23 mouse cellular contexts compared by ENCODE assay signal in the genomic region with DNA sequence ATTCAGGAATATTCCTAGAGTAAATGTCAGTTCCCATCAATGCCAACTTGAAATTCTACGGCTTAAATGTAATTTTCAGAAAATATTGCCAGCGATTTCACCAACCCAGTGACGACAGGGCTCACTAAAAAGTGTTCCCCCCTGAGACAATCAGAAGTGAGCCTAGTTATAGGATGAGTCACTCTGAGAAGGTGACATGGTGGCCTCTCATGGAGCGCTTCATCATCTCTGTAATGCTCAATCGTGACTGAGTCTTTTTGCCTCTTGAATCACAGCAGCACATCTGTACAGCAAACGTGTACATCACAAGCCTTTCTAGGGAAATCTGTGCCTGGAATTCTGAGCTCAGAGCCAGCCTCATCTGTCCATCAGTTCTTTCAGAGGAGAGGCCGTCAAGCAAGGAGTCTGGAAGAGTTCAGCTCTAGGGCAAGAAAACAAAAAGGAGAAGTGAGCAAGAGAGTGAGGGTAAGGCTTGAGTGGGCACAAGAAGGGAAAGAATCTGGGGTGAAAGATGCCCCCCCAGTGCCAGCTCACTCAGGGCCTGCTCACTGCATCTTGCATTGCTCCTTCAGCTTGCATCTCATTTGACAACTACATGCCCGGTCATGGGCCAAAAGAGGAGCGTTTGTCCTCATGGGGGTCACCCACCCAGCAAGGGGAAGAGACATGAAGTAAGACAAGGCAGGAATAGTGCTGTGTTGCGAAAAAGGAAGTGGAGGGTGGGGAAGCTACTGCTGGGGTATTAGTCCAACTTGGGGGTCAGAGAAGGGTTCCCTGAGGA.
DNase-seq lines count a peak whose midpoint lies in the region; ATAC-seq and TF ChIP-seq lines count a peak whose summit lies in the region.
"Had no signal": no experiment of that assay in that cellular context is flagged by ENCODE, and none has a peak within 500 bp of the region (broad histone marks: within the 10 kb centered on the region; RNA-seq: fewer than 3 reads in every experiment).

No protein-coding gene starts in this region.

- intact Hi-C loops in heart, postnatal 14 days (cut with DNase I), result no loop called here

- H3K27me3 ChIP-seq in liver, embryonic 15.5 days, result no peaks in the 10 kb centered on the region
- H3K27me3 ChIP-seq in liver, embryonic 11.5 days (replicated peaks; ENCODE audit: control insufficient read depth, insufficient read depth, low read length), result no peaks in the 10 kb centered on the region
- no peaks in the 10 kb centered on the region for H3K27me3 ChIP-seq in CH12.LX (replicated peaks)
- H3K27me3 ChIP-seq: embryonic facial prominence, embryonic 12.5 days; forebrain, embryonic 13.5 days; lung, embryonic 15.5 days had no signal

- H3K79me2 ChIP-seq in CH12.LX (replicated peaks; ENCODE audit: control insufficient read depth, extremely low read depth, insufficient read depth, poor library complexity, severe bottlenecking) (no peaks in the 10 kb centered on the region), macrophage (ENCODE audit: inconsistent target) (no peaks in the 10 kb centered on the region)

- dilution Hi-C loops in CH12.LX (cut with MboI; ENCODE audit: extremely low pct_ligation_motif_present, extremely low pct_unique_long_range_greater_than_20kb, low sequenced_read_pairs), result no loop called here

- no peak for TF ChIP-seq POLR2A in CH12.LX (IDR thresholded peaks at IDR 0.05; ENCODE audit: low read depth, low read length)

- H3K27ac ChIP-seq in liver, embryonic 15.5 days (replicated peaks), result no peak overlapping the region
- no peak overlapping the region for H3K27ac ChIP-seq in liver, embryonic 11.5 days (ENCODE audit: low read depth, low read length)
- peak overlapping the region; percentile 36 for H3K27ac ChIP-seq in CH12.LX (ENCODE audit: insufficient read depth, low read depth)
- peak overlapping the region; percentile 96 for H3K27ac ChIP-seq in macrophage
- H3K27ac ChIP-seq: embryonic facial prominence, embryonic 12.5 days; forebrain, embryonic 13.5 days; heart, adult 2 months; hindbrain, embryonic 13.5 days; limb, embryonic 13.5 days; lung, embryonic 15.5 days; neural tube, embryonic 12.5 days had no signal

- WGBS in liver, embryonic 15.5 days (ENCODE audit: insufficient replicate concordance), result 57% methylated on average over 10 of the region's 10 CpGs
- 78% methylated on average over 10 of the region's 10 CpGs for WGBS in liver, embryonic 11.5 days
- 41% methylated on average over 10 of the region's 10 CpGs for WGBS in macrophage (ENCODE audit: missing documents)

- H3K4me1 ChIP-seq in liver, embryonic 15.5 days (replicated peaks), result no peaks in the 10 kb centered on the region
- no peaks in the 10 kb centered on the region for H3K4me1 ChIP-seq in liver, embryonic 11.5 days (replicated peaks; ENCODE audit: control insufficient read depth, insufficient read depth, low read length)
- peaks cover 12 to 30% of the 10 kb centered on the region in 2 experiments for H3K4me1 ChIP-seq in CH12.LX (ENCODE audit: control insufficient read depth in 1 of 2, insufficient read depth in 2 of 2)
- H3K4me1 ChIP-seq: embryonic facial prominence, embryonic 12.5 days; forebrain, embryonic 13.5 days; hindbrain, embryonic 13.5 days; lung, embryonic 15.5 days; neural tube, embryonic 12.5 days had no signal

- no peak for TF ChIP-seq RAD21 in CH12.LX (IDR thresholded peaks at IDR 0.05; ENCODE audit: low read depth, low read length)

- TF ChIP-seq CTCF in CH12.LX (conservative IDR thresholded peaks at IDR 0.05 in 1 of 2, IDR thresholded peaks at IDR 0.05 in 1 of 2; ENCODE audit: low read depth in 2 of 2, low read length in 2 of 2), result no peak

- H3K9ac ChIP-seq in liver, embryonic 15.5 days, result no peak overlapping the region
- H3K9ac ChIP-seq in liver, embryonic 11.5 days (ENCODE audit: low read depth, low read length), result no peak overlapping the region
- H3K9ac ChIP-seq in CH12.LX (ENCODE audit: insufficient read depth, low read depth), result peak overlapping the region; percentile 20; the same call in 1 of the 2 replicates
- H3K9ac ChIP-seq: embryonic facial prominence, embryonic 12.5 days; forebrain, embryonic 13.5 days; hindbrain, embryonic 13.5 days; limb, embryonic 13.5 days; lung, embryonic 15.5 days; neural tube, embryonic 12.5 days had no signal

- H3K4me3 ChIP-seq in liver, embryonic 15.5 days (replicated peaks), result no peak overlapping the region
- H3K4me3 ChIP-seq in liver, embryonic 11.5 days (ENCODE audit: low read depth, low read length), result no peak overlapping the region
- H3K4me3 ChIP-seq in CH12.LX (replicated peaks in 1 of 3; ENCODE audit: low read depth in 2 of 3, low read length in 2 of 3, poor library complexity in 1 of 3) (no peak overlapping the region), macrophage (ENCODE audit: inconsistent target) (no peak overlapping the region)
- H3K4me3 ChIP-seq: embryonic facial prominence, embryonic 12.5 days; erythroblast, embryonic 14.5 days; forebrain, embryonic 13.5 days; heart, adult 2 months; hindbrain, embryonic 13.5 days; limb, embryonic 13.5 days; lung, embryonic 15.5 days; neural tube, embryonic 12.5 days had no signal

- no peaks in the 10 kb centered on the region for H3K36me3 ChIP-seq in liver, embryonic 15.5 days (replicated peaks)
- no peaks in the 10 kb centered on the region for H3K36me3 ChIP-seq in liver, embryonic 11.5 days (ENCODE audit: control insufficient read depth, insufficient read depth, low read length)
- no peaks in the 10 kb centered on the region for H3K36me3 ChIP-seq in CH12.LX (replicated peaks in 1 of 2; ENCODE audit: control insufficient read depth in 1 of 2, insufficient read depth in 1 of 2, low read length in 1 of 2)
- H3K36me3 ChIP-seq in macrophage (ENCODE audit: inconsistent target), result no peaks in the 10 kb centered on the region
- H3K36me3 ChIP-seq: embryonic facial prominence, embryonic 12.5 days; hindbrain, embryonic 13.5 days; limb, embryonic 13.5 days; lung, embryonic 15.5 days; neural tube, embryonic 12.5 days had no signal

- peak; percentile 56 for TF ChIP-seq EP300 in CH12.LX (IDR thresholded peaks at IDR 0.05; ENCODE audit: low read length)

- peak; percentile 37; the same call in 1 of the 2 replicates for ATAC-seq in liver, embryonic 15.5 days (ENCODE audit: insufficient read depth)
- ATAC-seq in liver, embryonic 11.5 days (replicated peaks; ENCODE audit: low FRiP score), result no peak
- ATAC-seq: forebrain, embryonic 13.5 days; inflammation-experienced regulatory T-cells, adult 6 months had no signal

- in situ Hi-C loops in CH12.LX (cut with MboI; ENCODE audit: low pct_ligation_motif_present, low pct_unique_long_range_greater_than_20kb, low sequenced_read_pairs), result loop anchor here (25.0 kb wide), 1 partner anchor 373 kb away; no protein-coding TSS in a partner anchor

- DNase-seq in heart, adult 18-20 months, result peak; percentile 13 to 47
- DNase-seq in heart, postnatal 14 days, result no peak
- no peak for DNase-seq in liver, embryonic 11.5 days (ENCODE audit: low spot score)
- peak; percentile 79 for DNase-seq in CH12.LX (ENCODE audit: extremely low read depth)
- no peak for DNase-seq in testis, postnatal 14 days (ENCODE audit: low spot score)
- DNase-seq in cerebellum, postnatal 14 days, result no peak
- DNase-seq: adrenal gland, postnatal 36 days; cerebellum, adult 9-10 months; kidney, adult 2 months; kidney, postnatal 25 days; thymus, adult 2 months had no signal

- H3K9me3 ChIP-seq in liver, embryonic 15.5 days (replicated peaks), result no peaks in the 10 kb centered on the region
- no peaks in the 10 kb centered on the region for H3K9me3 ChIP-seq in liver, embryonic 11.5 days (ENCODE audit: control insufficient read depth, low read length)
- no peaks in the 10 kb centered on the region for H3K9me3 ChIP-seq in CH12.LX (replicated peaks; ENCODE audit: low read length)
- H3K9me3 ChIP-seq: embryonic facial prominence, embryonic 12.5 days; forebrain, embryonic 13.5 days; hindbrain, embryonic 13.5 days; limb, embryonic 13.5 days; lung, embryonic 15.5 days; neural tube, embryonic 12.5 days had no signal

- no peak overlapping the region for H3K4me2 ChIP-seq in liver, embryonic 15.5 days
- no peak overlapping the region for H3K4me2 ChIP-seq in liver, embryonic 11.5 days
- H3K4me2 ChIP-seq in CH12.LX (ENCODE audit: insufficient read depth, low read depth, poor library complexity, severe bottlenecking), result 0 out of 2 replicates have a peak overlapping the region, but pooled peaks have one; percentile 17
- H3K4me2 ChIP-seq: embryonic facial prominence, embryonic 12.5 days; forebrain, embryonic 13.5 days; hindbrain, embryonic 13.5 days; limb, embryonic 13.5 days; lung, embryonic 15.5 days; midbrain, embryonic 11.5 days; neural tube, embryonic 12.5 days had no signal

TF ChIP-seq in CH12.LX, 34 proteins besides CTCF, POLR2A, EP300 and RAD21:
- peak; percentile 75 for TF ChIP-seq IRF4 (IDR thresholded peaks at IDR 0.05; ENCODE audit: low read depth, low read length)
- TF ChIP-seq SIN3A (IDR thresholded peaks at IDR 0.05; ENCODE audit: low read length), result 0 out of 2 replicates have a peak, but pooled peaks have one; percentile 31
- TF ChIP-seq ETS1 (conservative IDR thresholded peaks at IDR 0.05; ENCODE audit: low read depth, low read length), result peak; percentile 47
- TF ChIP-seq MAFK (IDR thresholded peaks at IDR 0.05; ENCODE audit: insufficient replicate concordance, low read length), result no peak
- TF ChIP-seq USF2 (conservative IDR thresholded peaks at IDR 0.05; ENCODE audit: low read depth, low read length), result no peak
- no peak for TF ChIP-seq ELF1 (IDR thresholded peaks at IDR 0.05; ENCODE audit: low read depth, low read length)
- no peak for TF ChIP-seq NRF1 (IDR thresholded peaks at IDR 0.05; ENCODE audit: low read depth, low read length)
- TF ChIP-seq JUND (conservative IDR thresholded peaks at IDR 0.05; ENCODE audit: low read depth, low read length), result peak; percentile 75
- no peak for TF ChIP-seq MAX (IDR thresholded peaks at IDR 0.05; ENCODE audit: low read length)
- peak; percentile 25 for TF ChIP-seq MEF2A (IDR thresholded peaks at IDR 0.05; ENCODE audit: borderline replicate concordance, low read depth, low read length)
- TF ChIP-seq RCOR1 (conservative IDR thresholded peaks at IDR 0.05; ENCODE audit: low read depth, low read length), result no peak
- no peak for TF ChIP-seq ZC3H11A (IDR thresholded peaks at IDR 0.05; ENCODE audit: low read depth, low read length)
- TF ChIP-seq E2F4 (IDR thresholded peaks at IDR 0.05; ENCODE audit: insufficient replicate concordance, low read depth, low read length), result no peak
- TF ChIP-seq BHLHE40 (IDR thresholded peaks at IDR 0.05; ENCODE audit: low read depth, low read length), result peak; percentile 87
- TF ChIP-seq JUN (IDR thresholded peaks at IDR 0.05; ENCODE audit: insufficient read depth, low read depth, low read length), result peak; percentile 58; the same call in 1 of the 2 replicates
- TF ChIP-seq CHD2 (IDR thresholded peaks at IDR 0.05; ENCODE audit: low read length), result peak; percentile 43; the same call in 1 of the 2 replicates

Comparison
In these comparisons a context has a peak if more than half of its experiments do, and no peak if none do; other contexts are left out.
1. DNase-seq: peak in heart, adult 18-20 months (2 of 2) and CH12.LX (single experiment); none in heart, postnatal 14 days (0 of 2), liver, embryonic 11.5 days (single experiment), testis, postnatal 14 days (single experiment) and cerebellum, postnatal 14 days (0 of 2).
2. H3K27ac ChIP-seq: peak in CH12.LX (single experiment) and macrophage (single experiment); none in liver, embryonic 15.5 days (single experiment) and liver, embryonic 11.5 days (single experiment).